Mouse (Mus musculus) heart, embryonic 16.5 days (tissue): ENCODE data around the gene Ifna15. TPM values are rescaled to one million over a fixed set of nuclear protein-coding genes. Genes with fewer than 3 reads are reported as not detected.
A peak's percentile ranks its signal among the peaks of the same experiment; 100 is the strongest.

Experiments used
- ATAC-seq: fragments of 200-750 bp; cut with Nextera tagmentation; replicated peaks from 2 replicates; pipeline ENCODE4 v1.8.0; 2017; ENCODE audit warnings: moderate number of reproducible peaks; ENCODE audit not compliant: insufficient read depth, low FRiP score; ENCODE audit errors: extremely low read depth
- H3K27ac ChIP-seq: fragments of 300-500 bp; sonication (generic); 2 replicates; pipeline ENCODE4 v1.5.1; 2014; ENCODE audit warnings: mild to moderate bottlenecking, low read length, control low read depth, moderate library complexity
- H3K27me3 ChIP-seq: fragments of 300-500 bp; sonication (generic); 2 replicates; pipeline ENCODE4 v1.6.1; 2014; ENCODE audit warnings: low read length, mixed read lengths; ENCODE audit not compliant: control insufficient read depth, insufficient read depth
- H3K36me3 ChIP-seq: fragments of 300-500 bp; sonication (generic); 2 replicates; pipeline ENCODE4 v1.6.1; 2014; ENCODE audit not compliant: control insufficient read depth, insufficient read depth
- H3K4me1 ChIP-seq: fragments of 300-500 bp; sonication (generic); 2 replicates; pipeline ENCODE4 v1.6.1; 2014; ENCODE audit warnings: low read length, mixed read lengths; ENCODE audit not compliant: control insufficient read depth, insufficient read depth
- H3K4me2 ChIP-seq: fragments of 300-500 bp; sonication (generic); 2 replicates; pipeline ENCODE4 v1.6.1; 2014; ENCODE audit warnings: low read depth, mild to moderate bottlenecking, control low read depth, low read length
- H3K4me3 ChIP-seq: fragments of 300-500 bp; sonication (generic); 2 replicates; pipeline ENCODE4 v1.5.1; 2014; ENCODE audit warnings: mild to moderate bottlenecking, control low read depth, low read length
- H3K9ac ChIP-seq: fragments of 300-500 bp; sonication (generic); 2 replicates; pipeline ENCODE4 v1.6.1; 2014; ENCODE audit warnings: low read length, control low read depth
- H3K9me3 ChIP-seq: fragments of 300-500 bp; sonication (generic); replicated peaks from 2 replicates; pipeline ENCODE4 v1.6.1; 2016; ENCODE audit warnings: low read length; ENCODE audit not compliant: control insufficient read depth
- WGBS: fragments of 180-500 bp; shearing (Covaris S2); extraction: QIAGEN DNeasy Blood & Tissue Kit; methylation state at CpG from one replicate; pipeline ENCODE4 v1.1.7; 2014; 5-methylcytosine and 5-hydroxymethylcytosine counted together
- polyA plus RNA-seq: library from polyadenylated mRNA; unstranded; fragments of >200 nt; fragmentation: Nextera tagmentation; extraction: Ambion mirVana; gene quantifications from 2 replicates; pipeline ENCODE4 v1.2.1, GENCODE M21; 2015

Ifna15 gene
- polyA plus RNA-seq, 1 experiment from 2014 or later = not detected

- Histone ChIP-seq H3K36me3 (no peaks in the 10 kb centered on the region), H3K27me3 (no peaks in the 10 kb centered on the region), H3K4me3 (no peak within 1 kb of the TSS), H3K4me2 (no peak within 1 kb of the TSS), H3K4me1 (no peaks in the 10 kb centered on the region), H3K27ac (no peak within 1 kb of the TSS), H3K9me3 (no peaks in the 10 kb centered on the region), H3K9ac (no peak within 1 kb of the TSS)
- ATAC-seq = no peak
- WGBS = 70% methylated on average over 4 of the region's 4 CpGs
Measured at GRCm38 (mm10) chr4:88522674-88523073, 35.4 kb downstream of the Ifna15 start, which contains the start of gene Ifnb1. Gene Ifnb1 (minus strand): TSS chr4:88522774.

- H3K9me3 ChIP-seq = no peaks in the 10 kb centered on the region
- no peak overlapping the region for H3K9ac ChIP-seq
- H3K4me3 ChIP-seq = no peak overlapping the region
- H3K4me1 ChIP-seq = peaks cover 6% of the 10 kb centered on the region
- no peak for ATAC-seq
- H3K36me3 ChIP-seq = no peaks in the 10 kb centered on the region
- 88% methylated on average over 2 of the region's 2 CpGs for WGBS
- no peak overlapping the region for H3K27ac ChIP-seq
- no peak overlapping the region for H3K4me2 ChIP-seq
- H3K27me3 ChIP-seq = no peaks in the 10 kb centered on the region
Measured at GRCm38 (mm10) chr4:88517957-88518356, 40.1 kb downstream of the Ifna15 start.

- WGBS = under 1% methylated on average over 3 of the region's 4 CpGs
- H3K27me3 ChIP-seq = no peaks in the 10 kb centered on the region
- H3K36me3 ChIP-seq = no peaks in the 10 kb centered on the region
- ATAC-seq = peak; percentile 82
- peak overlapping the region; percentile 73 for H3K27ac ChIP-seq
- H3K9me3 ChIP-seq = no peaks in the 10 kb centered on the region
- peaks cover 6% of the 10 kb centered on the region for H3K4me1 ChIP-seq
- H3K9ac ChIP-seq = no peak overlapping the region
- peak overlapping the region; percentile 58 for H3K4me2 ChIP-seq
- peak overlapping the region; percentile 19; the same call in 1 of the 2 replicates for H3K4me3 ChIP-seq
Measured at GRCm38 (mm10) chr4:88515711-88516211, 42.3 kb downstream of the Ifna15 start.

- WGBS = 29% methylated on average over 2 of the region's 2 CpGs
- Histone ChIP-seq H3K27me3 (no peaks in the 10 kb centered on the region), H3K27ac (peak overlapping the region; percentile 73), H3K4me2 (peak overlapping the region; percentile 58), H3K4me1 (peaks cover 6% of the 10 kb centered on the region), H3K9me3 (no peaks in the 10 kb centered on the region), H3K36me3 (no peaks in the 10 kb centered on the region), H3K4me3 (peak overlapping the region; percentile 19; the same call in 1 of the 2 replicates), H3K9ac (no peak overlapping the region)
- no peak for ATAC-seq
Measured at GRCm38 (mm10) chr4:88515250-88515649, 42.8 kb downstream of the Ifna15 start.

- peak; percentile 35; the same call in 1 of the 2 replicates for ATAC-seq
- no peak overlapping the region for H3K27ac ChIP-seq
- H3K4me3 ChIP-seq = no peak overlapping the region
Measured at GRCm38 (mm10) chr4:88514403-88514802, 43.6 kb downstream of the Ifna15 start.

GRCm38 (mm10) chr4:88513743-88514142 is 44.3 kb downstream of the Ifna15 start:
- no peak for ATAC-seq

More at GRCm38 (mm10) chr4:88514403-88514802, 43.6 kb downstream of the Ifna15 start:
- H3K9ac ChIP-seq = no peak overlapping the region
- WGBS = 30% methylated on average over 4 of the region's 4 CpGs
- peaks cover 6% of the 10 kb centered on the region for H3K4me1 ChIP-seq
- H3K9me3 ChIP-seq = no peaks in the 10 kb centered on the region
- H3K4me2 ChIP-seq = no peak overlapping the region
- no peaks in the 10 kb centered on the region for H3K36me3 ChIP-seq
- no peaks in the 10 kb centered on the region for H3K27me3 ChIP-seq

More at GRCm38 (mm10) chr4:88513743-88514142, 44.3 kb downstream of the Ifna15 start:
- H3K9me3 ChIP-seq = no peaks in the 10 kb centered on the region
- peaks cover 6% of the 10 kb centered on the region for H3K4me1 ChIP-seq
- H3K27me3 ChIP-seq = no peaks in the 10 kb centered on the region
- H3K36me3 ChIP-seq = no peaks in the 10 kb centered on the region
- no peak overlapping the region for H3K4me3 ChIP-seq
- no peak overlapping the region for H3K9ac ChIP-seq
- 75% methylated on average over 4 of the region's 4 CpGs for WGBS
- H3K27ac ChIP-seq = no peak overlapping the region
- H3K4me2 ChIP-seq = no peak overlapping the region

Other genes with a start within 250 kb of the Ifna15 start
- gene Hacd4, start 119.3 kb downstream of the Ifna15 start, polyA plus RNA-seq = 7.3 and 7.8 TPM in 2 replicates
- gene Ifnb1, start 35.5 kb downstream of the Ifna15 start, polyA plus RNA-seq = not detected in 2 replicates
- not detected in 2 replicates for gene Ifna14, start 13.6 kb upstream of the Ifna15 start, polyA plus RNA-seq
- gene Ifna9, start 34.1 kb upstream of the Ifna15 start, polyA plus RNA-seq = not detected in 2 replicates
- not detected in 2 replicates for gene Ifna12, start 45.1 kb upstream of the Ifna15 start, polyA plus RNA-seq
- not detected in 2 replicates for gene C87499, start 76.2 kb upstream of the Ifna15 start, polyA plus RNA-seq
- not detected in 2 replicates for gene Ifna13, start 86.2 kb upstream of the Ifna15 start, polyA plus RNA-seq
- gene Ifna16, start 118.7 kb upstream of the Ifna15 start, polyA plus RNA-seq = not detected in 2 replicates
- gene Ifna2, start 125.7 kb upstream of the Ifna15 start, polyA plus RNA-seq = not detected in 2 replicates
- gene Ifnab, start 133.1 kb upstream of the Ifna15 start, polyA plus RNA-seq = not detected in 2 replicates
- gene Gm26566, start 163.6 kb upstream of the Ifna15 start, polyA plus RNA-seq = 0.76 and 1.1 TPM in 2 replicates
- 77.2 and 82.3 TPM in 2 replicates for gene Klhl9, start 164.2 kb upstream of the Ifna15 start, polyA plus RNA-seq
- gene Gm13271, start 196.6 kb upstream of the Ifna15 start, polyA plus RNA-seq = not detected in 2 replicates
- gene Gm13283, start 201.9 kb upstream of the Ifna15 start, polyA plus RNA-seq = 0.25 TPM in 2 replicates
- gene Gm13290, start 215.6 kb upstream of the Ifna15 start, polyA plus RNA-seq = 0.39 and 0.45 TPM in 2 replicates
- not detected in 2 replicates for gene Gm13289, start 218.7 kb upstream of the Ifna15 start, polyA plus RNA-seq
- not detected in 2 replicates for gene Gm13272, start 221.6 kb upstream of the Ifna15 start, polyA plus RNA-seq
- 0.50 TPM in 1 of 2 replicates, not detected in the other for gene Ifnz, start 223.9 kb upstream of the Ifna15 start, polyA plus RNA-seq
- not detected in 2 replicates for gene Gm13276, start 227.5 kb upstream of the Ifna15 start, polyA plus RNA-seq
- gene Gm13277, start 230.4 kb upstream of the Ifna15 start, polyA plus RNA-seq = not detected in 2 replicates
- not detected in 2 replicates for gene Gm13278, start 233.3 kb upstream of the Ifna15 start, polyA plus RNA-seq
- not detected in 2 replicates for gene Gm13275, start 236.2 kb upstream of the Ifna15 start, polyA plus RNA-seq
- not detected in 2 replicates for gene Gm13279, start 239.2 kb upstream of the Ifna15 start, polyA plus RNA-seq
- gene Gm13285, start 241.4 kb upstream of the Ifna15 start, polyA plus RNA-seq = 0.72 and 1.6 TPM in 2 replicates
- gene Gm13287, start 245.0 kb upstream of the Ifna15 start, polyA plus RNA-seq = not detected in 2 replicates
- not detected in 2 replicates for gene Gm13288, start 247.3 kb upstream of the Ifna15 start, polyA plus RNA-seq